Mouse (Mus musculus) olfactory bulb, adult 2 months (tissue): ENCODE measurements around the gene Cep89. TPM values are rescaled to one million over a fixed set of nuclear protein-coding genes. Genes with fewer than 3 reads are reported as not detected.

Source experiments
- H3K27ac ChIP-seq: fragments of 200-500 bp; 2 replicates; pipeline ENCODE4 v1.5.1; 2012; ENCODE audit warnings: low read depth, low read length; ENCODE audit not compliant: insufficient read depth
- H3K4me1 ChIP-seq: fragments of 200-500 bp; 2 replicates; pipeline ENCODE4 v1.6.1; 2012; ENCODE audit warnings: low read length; ENCODE audit not compliant: control insufficient read depth, insufficient read depth
- H3K4me3 ChIP-seq: fragments of 200-500 bp; 2 replicates; pipeline ENCODE4 v1.5.1; 2012; ENCODE audit warnings: mild to moderate bottlenecking, low read depth, low read length, moderate library complexity; ENCODE audit not compliant: insufficient read depth
- CTCF ChIP-seq: fragments of 200-500 bp; IDR thresholded peaks from 2 replicates; pipeline ENCODE4 v1.5.1; 2012; ENCODE audit warnings: low read depth, mild to moderate bottlenecking, low read length, moderate library complexity; ENCODE audit not compliant: insufficient read depth
- POLR2A ChIP-seq: fragments of 200-500 bp; IDR thresholded peaks from 2 replicates; pipeline ENCODE4 v1.6.1; 2012; ENCODE audit warnings: mild to moderate bottlenecking, low read depth, low read length, moderate library complexity; ENCODE audit not compliant: insufficient read depth
- WGBS: fragments of 180-500 bp; shearing (Covaris S2); methylation state at CpG from one replicate; pipeline ENCODE4 v1.1.7; 2018; 5-methylcytosine and 5-hydroxymethylcytosine counted together
- polyA plus RNA-seq: library from polyadenylated mRNA; stranded (reverse); fragments of >200 nt; gene quantifications from 2 replicates; pipeline ENCODE4 v1.2.4, GENCODE M21; 2012; ENCODE audit warnings: low replicate concordance; ENCODE audit not compliant: missing spikeins, insufficient read depth, insufficient read length

Cep89 gene
- polyA plus RNA-seq, 1 experiment: not detected

DNA sequence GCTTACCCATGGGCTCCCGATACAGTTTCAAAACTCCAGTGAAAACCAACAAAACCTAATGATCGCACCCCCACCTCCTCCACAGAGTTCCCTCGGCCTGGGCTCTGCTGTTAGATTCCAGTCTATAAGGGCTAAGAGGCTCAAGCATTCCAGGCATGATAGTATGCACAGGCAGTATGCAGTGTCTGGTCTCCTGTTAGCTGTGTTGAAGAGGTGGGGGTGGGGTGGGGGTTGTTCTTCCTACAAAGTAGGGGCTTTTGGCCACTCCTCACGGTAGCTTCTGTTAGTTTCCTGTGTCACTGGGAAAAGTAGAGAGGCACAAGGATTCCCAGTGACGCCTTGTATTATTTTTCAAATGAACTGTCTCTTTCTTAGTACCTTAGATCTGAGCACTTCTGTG, 34.6 kb upstream of the Cep89 start:
- WGBS: 84% methylated on average over 5 of the region's 5 CpGs
- H3K4me1 ChIP-seq: no peaks in the 10 kb centered on the region
- TF ChIP-seq CTCF: no peak
- no peak for TF ChIP-seq POLR2A
- H3K4me3 ChIP-seq: no peak overlapping the region
- no peak overlapping the region for H3K27ac ChIP-seq

GRCm38 (mm10) chr7:35362868-35363267, 34.0 kb upstream of the Cep89 start:
- Histone ChIP-seq H3K27ac (no peak overlapping the region), H3K4me1 (no peaks in the 10 kb centered on the region), H3K4me3 (no peak overlapping the region)
- WGBS: 89% methylated on average over 5 of the region's 5 CpGs
- no peak for TF ChIP-seq CTCF
- TF ChIP-seq POLR2A: no peak

GRCm38 (mm10) chr7:35365161-35365910, 31.5 kb upstream of the Cep89 start:
- WGBS: 68% methylated on average over 12 of the region's 12 CpGs
- Histone ChIP-seq H3K27ac (no peak overlapping the region), H3K4me1 (no peaks in the 10 kb centered on the region), H3K4me3 (no peak overlapping the region)
- no peak for TF ChIP-seq CTCF
- TF ChIP-seq POLR2A: no peak

DNA sequence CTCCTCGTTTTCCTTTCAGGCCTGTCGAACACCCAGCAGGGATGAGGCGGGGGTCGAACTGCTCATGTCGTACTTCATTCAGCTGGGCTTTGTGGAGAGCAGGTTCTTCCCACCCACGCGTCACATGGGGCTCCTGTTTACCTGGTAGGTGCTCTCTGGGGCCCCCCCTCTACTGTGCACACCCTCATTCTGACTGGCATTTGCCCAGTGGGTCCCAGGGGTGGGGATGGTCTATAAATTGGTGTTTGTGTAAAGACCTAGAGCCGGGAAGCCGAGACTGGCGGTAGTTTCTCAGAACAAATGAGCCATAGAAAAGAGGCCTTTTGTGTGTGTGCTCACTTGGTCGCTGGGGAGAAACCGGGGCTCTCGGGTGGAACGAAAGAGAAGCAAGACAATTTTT, 25.7 kb upstream of the Cep89 start:
- WGBS: 36% methylated on average over 14 of the region's 14 CpGs
- H3K4me3 ChIP-seq: no peak overlapping the region
- TF ChIP-seq CTCF (no peak), POLR2A (no peak)
- peaks cover 2% of the 10 kb centered on the region; the same call in 1 of the 2 replicates for H3K4me1 ChIP-seq
- no peak overlapping the region for H3K27ac ChIP-seq

GRCm38 (mm10) chr7:35372483-35373017, 24.3 kb upstream of the Cep89 start:
- TF ChIP-seq POLR2A: no peak
- no peak for TF ChIP-seq CTCF
- Histone ChIP-seq H3K4me3 (no peak overlapping the region), H3K4me1 (peaks cover 5% of the 10 kb centered on the region; the same call in 1 of the 2 replicates), H3K27ac (no peak overlapping the region)
- 94% methylated on average over 14 of the region's 14 CpGs for WGBS

DNA sequence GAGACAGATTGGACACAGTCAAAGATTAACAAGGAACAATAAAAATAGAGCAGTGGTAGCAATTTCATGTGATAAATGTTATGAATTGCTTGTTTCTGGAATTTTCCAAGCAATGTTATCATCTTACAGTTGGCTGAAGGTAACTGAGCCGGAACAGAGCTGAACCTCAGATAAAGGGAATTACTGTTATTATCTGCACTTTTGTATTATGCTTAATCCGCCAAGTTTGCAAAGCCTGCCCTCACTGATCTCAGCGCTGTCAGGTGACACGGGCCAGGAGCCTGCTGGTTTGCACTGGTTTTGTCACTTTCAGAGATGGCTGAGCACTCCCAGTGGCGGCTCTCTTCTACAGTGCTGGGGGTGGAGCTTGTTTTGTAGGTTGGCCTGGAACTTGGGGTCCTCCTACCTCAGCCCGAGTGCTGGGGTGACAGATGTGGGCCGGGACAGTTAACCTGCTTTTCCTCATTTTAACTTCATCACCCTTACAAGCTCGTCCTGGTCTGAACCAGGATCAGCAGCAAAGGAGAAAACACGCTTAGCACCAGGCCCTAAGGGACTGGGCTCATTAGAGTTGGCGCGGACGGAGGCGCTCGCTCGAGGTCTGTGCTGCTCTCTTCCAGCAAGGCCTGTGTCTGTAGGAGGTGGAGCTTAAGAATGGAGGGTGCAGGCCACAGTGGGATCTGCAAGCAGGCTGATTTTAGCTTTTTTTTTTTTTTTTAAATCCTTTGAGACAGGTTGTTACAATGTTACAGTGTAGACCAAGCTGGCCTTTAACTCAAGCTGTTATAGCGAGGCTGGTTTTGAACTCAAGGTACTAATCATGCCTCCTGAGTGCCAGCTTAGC, 23.5 kb upstream of the Cep89 start:
- TF ChIP-seq POLR2A (no peak), CTCF (no peak)
- H3K27ac ChIP-seq: no peak overlapping the region
- 75% methylated on average over 16 of the region's 16 CpGs for WGBS
- peaks cover 5% of the 10 kb centered on the region; the same call in 1 of the 2 replicates for H3K4me1 ChIP-seq
- no peak overlapping the region for H3K4me3 ChIP-seq

- Histone ChIP-seq H3K4me1 (peaks cover 5% of the 10 kb centered on the region; the same call in 1 of the 2 replicates), H3K27ac (no peak overlapping the region), H3K4me3 (no peak overlapping the region)
- TF ChIP-seq CTCF (no peak), POLR2A (no peak)
- 91% methylated on average over 7 of the region's 7 CpGs for WGBS
Measured at GRCm38 (mm10) chr7:35374265-35374664, 22.6 kb upstream of the Cep89 start.

- WGBS: 73% methylated on average over 9 of the region's 9 CpGs
Measured at GRCm38 (mm10) chr7:35376623-35377022, 20.2 kb upstream of the Cep89 start.

DNA sequence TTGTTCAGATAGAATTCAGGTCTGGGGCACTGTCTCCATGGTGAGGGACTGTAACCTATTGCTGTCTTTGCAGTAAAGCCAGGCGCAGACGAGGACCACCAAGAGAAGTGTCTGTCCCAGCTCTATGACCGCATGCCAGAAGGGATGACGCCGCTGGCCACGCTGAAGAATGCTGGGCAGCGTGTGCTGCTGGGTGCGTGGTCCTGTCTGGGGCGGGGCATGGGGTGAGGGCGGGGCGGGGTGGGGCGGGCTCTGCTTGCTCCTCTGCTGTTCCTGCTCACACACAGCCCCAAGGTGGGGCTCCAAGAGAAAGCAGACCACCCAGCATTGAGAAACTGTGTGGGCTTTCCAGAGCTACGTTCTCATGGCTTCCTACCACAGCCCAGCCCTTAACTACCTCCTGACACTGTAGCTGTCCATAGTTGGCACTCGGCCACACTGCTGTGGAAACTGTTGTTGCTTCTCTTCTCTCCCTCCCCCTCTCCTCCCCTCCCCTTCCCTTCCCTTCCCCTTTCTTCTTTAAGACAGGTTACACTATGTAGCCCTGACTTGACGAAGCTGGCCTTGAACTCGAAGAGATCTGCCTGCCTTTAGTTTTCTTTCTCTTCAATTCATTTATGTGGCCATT, 17.2 kb upstream of the Cep89 start:
- Histone ChIP-seq H3K4me1 (0 out of 2 replicates have a peak, but pooled peaks cover 3% of the 10 kb centered on the region), H3K27ac (no peak overlapping the region), H3K4me3 (no peak overlapping the region)
- TF ChIP-seq POLR2A: no peak
- TF ChIP-seq CTCF: no peak
- WGBS: 56% methylated on average over 16 of the region's 16 CpGs

More at GRCm38 (mm10) chr7:35376623-35377022, 20.2 kb upstream of the Cep89 start:
- H3K4me3 ChIP-seq: no peak overlapping the region
- H3K27ac ChIP-seq: no peak overlapping the region
- H3K4me1 ChIP-seq: 0 out of 2 replicates have a peak, but pooled peaks cover 3% of the 10 kb centered on the region
- TF ChIP-seq POLR2A (no peak), CTCF (no peak)
